Mouse (Mus musculus) cerebellum, adult 2 months (tissue): ENCODE measurements around the gene Col27a1. TPM values are rescaled to one million over a fixed set of nuclear protein-coding genes. Genes with fewer than 3 reads are reported as not detected.
A peak's percentile ranks its signal among the peaks of the same experiment; 100 is the strongest.

Experiments
- DNase-seq, 2 experiments: peaks; one replicate each; pipeline ENCODE4 v3.0.0; 2021
- H3K27ac ChIP-seq: fragments of 200-500 bp; 2 replicates; pipeline ENCODE4 v1.5.1; 2012; ENCODE audit warnings: low read length, control low read depth, inconsistent platforms; ENCODE audit not compliant: insufficient read depth
- H3K27me3 ChIP-seq: fragments of 200-500 bp; 2 replicates; pipeline ENCODE4 v1.6.1; 2012; ENCODE audit warnings: inconsistent platforms, mild to moderate bottlenecking, low read length, moderate library complexity; ENCODE audit not compliant: control insufficient read depth, insufficient read depth
- H3K4me1 ChIP-seq: fragments of 200-500 bp; 2 replicates; pipeline ENCODE4 v1.6.1; 2011; ENCODE audit warnings: low read length; ENCODE audit not compliant: control insufficient read depth, insufficient read depth
- H3K4me3 ChIP-seq: fragments of 200-500 bp; replicated peaks from 2 replicates; pipeline ENCODE3; 2011; ENCODE audit warnings: mild to moderate bottlenecking, low read depth, low read length, control low read depth; ENCODE audit not compliant: insufficient read depth
- CTCF ChIP-seq: fragments of 200-500 bp; IDR thresholded peaks from 2 replicates; pipeline ENCODE4 v1.5.1; 2011; ENCODE audit warnings: low read depth, mild to moderate bottlenecking, control low read depth, low read length, moderate library complexity, borderline replicate concordance; ENCODE audit not compliant: insufficient read depth
- POLR2A ChIP-seq: fragments of 200-500 bp; IDR thresholded peaks from 2 replicates; pipeline ENCODE4 v1.6.1; 2011; ENCODE audit warnings: low read length, control low read depth, borderline replicate concordance; ENCODE audit not compliant: insufficient read depth
- WGBS: fragments of 180-500 bp; shearing (Covaris S2); methylation state at CpG from one replicate; pipeline ENCODE4 v1.1.7; 2018; 5-methylcytosine and 5-hydroxymethylcytosine counted together
- polyA plus RNA-seq: library from polyadenylated mRNA; depleted of rRNA; stranded (reverse); fragments of >200 nt; gene quantifications from 2 replicates; pipeline ENCODE4 v1.2.3, GENCODE M21; 2012

Col27a1 gene
- polyA plus RNA-seq, 1 experiment: 24.2 TPM

DNA sequence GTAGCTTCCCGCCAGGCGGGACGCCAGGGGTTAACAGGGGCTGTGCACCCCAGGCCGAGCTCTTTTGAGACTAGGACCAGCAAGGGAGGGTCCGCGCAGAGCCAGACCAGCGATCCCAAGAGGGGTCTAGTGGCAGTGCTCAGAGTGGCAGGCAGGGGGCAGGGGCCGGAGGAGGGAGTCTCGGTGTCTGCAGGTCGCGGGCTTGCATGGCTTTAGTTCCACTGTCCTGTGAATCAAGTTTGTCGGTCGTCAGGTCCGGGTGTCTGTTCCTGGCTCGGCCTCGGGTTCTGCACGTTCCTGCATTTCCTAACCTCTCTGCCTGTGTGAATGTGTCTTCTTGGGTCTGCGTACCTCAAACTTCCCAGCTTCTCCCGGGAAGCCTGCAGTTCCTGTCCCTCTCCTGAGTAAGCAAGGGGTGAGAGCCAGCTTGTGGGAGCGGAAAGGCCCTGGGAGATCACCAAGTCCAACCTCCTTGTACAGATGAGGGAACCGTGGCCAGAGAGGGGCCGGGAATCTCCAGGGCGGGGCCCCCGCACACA is 2.3 kb downstream of the Col27a1 start:
- 4% methylated on average over 24 of the region's 24 CpGs for WGBS
- DNase-seq: peak; percentile 33 to 59
- peaks cover 6% of the 10 kb centered on the region; the same call in 1 of the 2 replicates for H3K27me3 ChIP-seq
- TF ChIP-seq CTCF (peak; percentile 21; the same call in 1 of the 2 replicates), POLR2A (no peak)
- H3K4me1 ChIP-seq: peaks cover 16% of the 10 kb centered on the region
- H3K4me3 ChIP-seq: peak overlapping the region; percentile 65
- H3K27ac ChIP-seq: no peak overlapping the region

DNA sequence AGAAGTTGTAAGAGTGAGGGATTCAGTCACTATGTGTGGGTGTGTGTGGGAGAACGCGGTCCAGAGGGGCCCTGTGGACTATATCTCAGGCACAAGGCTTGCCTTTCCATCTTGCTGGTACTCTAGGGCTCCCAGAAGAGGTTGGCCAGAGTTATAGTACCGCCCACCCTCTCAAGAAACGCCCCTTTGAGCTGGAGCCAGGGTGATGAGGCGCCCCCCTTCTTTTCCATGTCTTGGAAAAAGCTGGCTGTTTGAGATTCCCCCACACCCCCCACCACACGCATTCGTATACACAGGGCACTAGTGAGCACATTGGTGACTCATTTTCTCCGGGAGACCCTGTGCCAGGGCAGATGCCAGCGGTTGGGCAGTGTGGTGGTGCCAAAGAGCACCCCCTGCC is 2.8 kb downstream of the Col27a1 start:
- Histone ChIP-seq H3K27me3 (peaks cover 6% of the 10 kb centered on the region; the same call in 1 of the 2 replicates), H3K27ac (no peak overlapping the region), H3K4me3 (peak overlapping the region; percentile 65), H3K4me1 (peaks cover 16% of the 10 kb centered on the region)
- WGBS: 40% methylated on average over 9 of the region's 9 CpGs
- TF ChIP-seq POLR2A (no peak), CTCF (no peak)
- DNase-seq: no peak

DNA sequence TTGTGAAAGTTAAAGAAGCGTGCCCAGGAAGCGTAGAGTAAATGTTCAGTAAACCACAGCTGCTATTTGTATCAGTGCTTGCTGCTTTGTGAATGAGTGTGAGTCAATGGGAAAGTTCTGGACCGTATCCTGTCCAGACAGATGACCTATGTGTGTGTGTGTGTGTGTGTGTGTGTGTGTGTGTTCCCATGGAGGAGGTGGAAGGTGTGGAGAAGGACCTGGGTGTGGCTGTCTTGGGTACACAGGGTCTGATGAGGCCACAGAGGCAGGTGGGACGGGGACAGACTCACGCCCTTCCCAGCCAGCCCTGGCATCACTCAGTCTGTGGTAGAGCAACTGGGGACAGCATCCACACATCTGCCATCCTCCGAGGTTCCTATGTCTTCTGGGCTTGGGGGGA is 3.7 kb downstream of the Col27a1 start:
- WGBS: 94% methylated on average over 6 of the region's 6 CpGs
- Histone ChIP-seq H3K4me1 (peaks cover 16% of the 10 kb centered on the region), H3K27me3 (peaks cover 6% of the 10 kb centered on the region; the same call in 1 of the 2 replicates), H3K4me3 (no peak overlapping the region), H3K27ac (no peak overlapping the region)
- no peak for TF ChIP-seq POLR2A
- TF ChIP-seq CTCF: no peak
- DNase-seq: no peak

DNA sequence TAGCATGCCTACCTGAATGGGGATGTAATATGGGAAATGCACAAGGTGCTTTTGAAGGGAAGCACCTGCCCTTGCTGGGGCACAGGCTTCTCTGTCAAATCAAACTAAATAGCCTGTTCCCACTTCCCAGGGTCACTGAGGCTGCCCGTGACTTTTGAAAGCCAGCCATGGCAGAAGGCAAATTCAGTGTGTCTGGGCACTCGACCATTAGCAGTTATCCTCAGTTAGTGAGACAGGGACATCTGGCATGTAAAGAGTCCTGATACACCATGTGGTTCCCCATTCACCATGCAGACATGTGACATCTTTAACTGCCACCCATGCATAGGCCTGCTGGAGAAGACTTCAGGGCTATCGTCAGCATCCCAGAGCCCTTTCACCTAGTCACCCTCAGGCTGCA is 5.3 kb downstream of the Col27a1 start:
- DNase-seq: no peak
- H3K27me3 ChIP-seq: peaks cover 3% of the 10 kb centered on the region; the same call in 1 of the 2 replicates
- H3K4me3 ChIP-seq: no peak overlapping the region
- H3K4me1 ChIP-seq: peaks cover 16% of the 10 kb centered on the region
- WGBS: 71% methylated on average over 3 of the region's 3 CpGs
- no peak overlapping the region for H3K27ac ChIP-seq
- TF ChIP-seq POLR2A (no peak), CTCF (no peak)

DNA sequence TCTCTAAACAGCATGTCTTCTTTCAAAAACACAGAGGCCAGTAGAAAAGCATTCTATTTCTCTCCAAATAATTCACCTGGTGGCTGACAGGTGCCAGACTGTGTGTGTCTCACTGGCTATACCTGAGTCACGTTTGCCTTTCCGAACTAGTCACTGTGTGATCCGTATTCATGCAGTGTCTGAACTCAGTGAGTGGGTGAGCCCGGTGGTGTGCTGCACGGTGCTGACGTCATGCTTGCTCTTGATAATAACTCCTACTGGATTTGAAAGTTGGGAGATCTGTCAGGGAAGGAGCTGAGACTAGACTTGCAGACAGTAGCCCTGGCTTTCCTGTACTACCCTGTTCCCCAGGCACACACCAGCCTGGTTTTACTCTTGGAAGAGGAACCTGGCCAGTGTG is 5.8 kb downstream of the Col27a1 start:
- no peak overlapping the region for H3K4me3 ChIP-seq
- peaks cover 11% of the 10 kb centered on the region for H3K4me1 ChIP-seq
- H3K27ac ChIP-seq: no peak overlapping the region
- no peak for DNase-seq
- H3K27me3 ChIP-seq: peaks cover 2% of the 10 kb centered on the region; the same call in 1 of the 2 replicates
- 96% methylated on average over 6 of the region's 6 CpGs for WGBS
- TF ChIP-seq POLR2A (no peak), CTCF (no peak)

DNA sequence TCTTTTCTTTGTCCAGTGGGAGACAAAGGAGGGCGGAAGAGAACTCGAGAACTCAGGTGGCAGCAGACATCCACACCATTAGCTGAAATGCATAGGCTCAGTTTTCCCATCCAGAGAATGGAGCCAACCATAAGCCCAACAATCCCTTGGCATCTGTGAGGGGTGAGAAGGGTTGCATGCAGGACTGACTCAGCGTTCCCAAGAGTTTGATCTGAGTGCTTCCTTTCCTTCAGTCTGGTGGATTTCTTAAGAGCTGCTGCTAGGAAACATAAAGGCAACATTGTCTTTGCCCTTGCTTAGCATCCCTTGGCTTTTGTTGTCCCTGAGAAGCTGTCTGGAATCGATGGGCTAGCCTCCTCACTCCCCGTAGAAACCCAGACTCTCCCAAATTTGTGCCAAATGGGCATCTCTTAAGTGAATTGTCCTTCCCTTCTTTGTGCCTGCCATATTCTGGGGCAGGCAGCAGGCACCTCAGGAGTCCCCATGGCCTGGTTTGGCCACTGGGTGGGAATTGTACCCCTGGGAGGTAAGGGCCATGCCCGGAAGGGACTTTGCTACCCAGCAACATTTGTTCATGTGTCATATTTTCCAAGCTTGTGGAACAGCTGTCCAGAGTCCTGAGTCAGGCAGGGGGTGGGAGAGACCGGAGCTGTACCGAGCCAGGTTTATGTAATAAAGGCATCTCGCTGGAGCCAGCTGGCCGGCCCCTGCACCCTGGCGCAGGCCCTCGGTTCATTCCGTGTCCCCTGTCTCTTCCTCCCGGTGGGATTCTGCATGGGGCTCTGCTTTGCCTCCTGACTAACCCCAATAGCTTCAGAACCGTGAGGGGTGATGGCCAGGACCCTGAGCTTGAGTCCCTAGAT is 7.5 kb downstream of the Col27a1 start:
- TF ChIP-seq CTCF (no peak), POLR2A (no peak)
- Histone ChIP-seq H3K4me1 (peaks cover 5% of the 10 kb centered on the region), H3K4me3 (no peak overlapping the region), H3K27me3 (peaks cover under 1% of the 10 kb centered on the region; the same call in 1 of the 2 replicates), H3K27ac (no peak overlapping the region)
- no peak for DNase-seq
- 68% methylated on average over 15 of the region's 15 CpGs for WGBS

DNA sequence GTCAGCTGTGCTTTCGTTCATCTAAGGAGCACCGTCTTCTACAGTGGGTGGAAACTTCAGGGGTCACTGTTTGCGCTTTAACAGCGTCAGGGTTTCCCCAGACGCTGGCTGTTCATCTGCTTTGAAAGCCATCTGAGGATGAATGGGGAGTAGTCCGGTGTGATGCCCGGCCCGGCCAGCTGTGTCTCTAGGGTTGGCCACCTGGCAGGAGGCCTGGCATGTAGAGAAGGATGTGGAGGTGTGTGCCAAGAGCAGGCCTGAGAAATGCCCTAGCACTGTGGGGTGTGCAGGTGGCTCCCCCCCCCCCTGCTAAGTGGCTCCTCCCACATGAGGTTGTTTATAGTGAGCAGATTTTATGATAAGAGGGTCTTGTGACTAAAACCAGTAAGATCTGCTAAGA is 8.4 kb downstream of the Col27a1 start:
- DNase-seq: no peak
- no peak overlapping the region for H3K4me3 ChIP-seq
- H3K4me1 ChIP-seq: no peaks in the 10 kb centered on the region
- H3K27ac ChIP-seq: no peak overlapping the region
- TF ChIP-seq CTCF (no peak), POLR2A (no peak)
- no peaks in the 10 kb centered on the region; the same call in 1 of the 2 replicates for H3K27me3 ChIP-seq
- 78% methylated on average over 8 of the region's 8 CpGs for WGBS
